Mouse (Mus musculus): ENCODE data around the gene Taok2. TPM values are rescaled to one million over a fixed set of nuclear protein-coding genes. Genes with fewer than 3 reads are reported as not detected.
A peak's percentile ranks its signal among the peaks of the same experiment; 100 is the strongest.

Gene Taok2
- polyA plus RNA-seq, 1 experiment from 2014 or later, result 55.8 TPM

DNA sequence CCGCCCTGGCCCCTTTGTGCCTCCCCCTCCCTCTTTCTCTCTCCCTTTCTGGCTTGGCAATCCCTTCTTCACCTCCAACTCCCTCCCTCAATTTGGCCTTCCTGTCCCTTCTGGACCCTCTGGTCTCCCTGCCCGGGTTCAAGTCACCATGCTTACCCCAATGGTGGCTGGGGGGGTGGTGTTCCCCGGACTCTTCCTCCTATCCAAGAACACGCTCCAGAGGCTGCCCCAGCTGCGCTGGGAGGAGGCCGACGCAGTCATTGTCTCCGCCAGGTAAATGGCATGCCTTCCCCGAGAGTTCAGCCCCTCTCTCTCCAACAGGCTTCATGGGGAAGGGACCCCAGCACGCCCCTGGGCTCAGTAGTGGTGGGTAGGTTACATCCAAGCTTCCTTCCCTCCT lies 60.6 kb downstream of the Taok2 start:
- Histone ChIP-seq H3K27me3 (ENCODE audit: control insufficient read depth, insufficient read depth, low read depth, low read length) (peaks cover 15% of the 10 kb centered on the region), H3K27ac (ENCODE audit: low read length) (no peak overlapping the region), H3K9ac (ENCODE audit: low read length) (no peak overlapping the region)

DNA sequence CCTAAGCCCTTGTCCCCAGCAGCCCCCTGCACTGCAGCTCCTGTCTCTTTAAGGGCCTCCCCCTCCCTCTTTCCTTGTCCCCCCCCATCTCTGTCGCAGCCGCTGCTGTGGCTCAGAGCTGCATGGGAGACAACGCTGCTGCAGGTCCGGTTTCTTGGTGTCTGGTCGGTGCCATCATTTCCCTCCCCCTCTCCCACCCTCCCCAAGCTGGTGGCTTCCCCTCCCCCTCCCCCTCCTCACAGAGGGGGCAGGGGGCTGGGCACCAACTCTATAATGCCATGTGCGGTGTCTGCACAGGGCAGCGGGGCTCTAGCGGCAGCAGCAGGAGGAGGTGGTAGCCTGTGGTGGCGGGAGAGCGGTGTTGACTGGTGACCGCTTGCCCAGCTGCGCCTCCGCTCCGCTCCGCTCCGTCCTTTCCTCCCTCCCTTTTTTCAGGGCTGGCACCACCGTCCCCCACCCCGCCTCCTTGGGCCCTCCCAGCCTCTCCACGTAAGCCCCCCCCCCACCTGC lies 61.2 kb downstream of the Taok2 start:
- H3K4me2 ChIP-seq (ENCODE audit: low read depth, low read length), result peak overlapping the region; percentile 54
- H3K9ac ChIP-seq (ENCODE audit: low read length), result peak overlapping the region; percentile 20; the same call in 1 of the 2 replicates
- 0% methylated on average over 11 of the region's 19 CpGs for WGBS
- no peak for ATAC-seq (ENCODE audit: low read depth)
- H3K4me1 ChIP-seq (replicated peaks; ENCODE audit: control insufficient read depth, insufficient read depth, low read length), result peaks cover 5% of the 10 kb centered on the region; the same call in 1 of the 2 replicates
- H3K4me3 ChIP-seq (ENCODE audit: low read length), result peak overlapping the region; percentile 28
- no peak overlapping the region for H3K27ac ChIP-seq (ENCODE audit: low read length)
- H3K9me3 ChIP-seq (ENCODE audit: control insufficient read depth, low read length), result no peaks in the 10 kb centered on the region
- H3K27me3 ChIP-seq (ENCODE audit: control insufficient read depth, insufficient read depth, low read depth, low read length), result peaks cover 15% of the 10 kb centered on the region
- H3K36me3 ChIP-seq (ENCODE audit: control insufficient read depth, insufficient read depth, low read length), result no peaks in the 10 kb centered on the region

More for the DNA sequence above, 60.6 kb downstream of the Taok2 start:
- 11% methylated on average over 10 of the region's 10 CpGs for WGBS
- Histone ChIP-seq H3K9me3 (ENCODE audit: control insufficient read depth, low read length) (no peaks in the 10 kb centered on the region), H3K36me3 (ENCODE audit: control insufficient read depth, insufficient read depth, low read length) (no peaks in the 10 kb centered on the region), H3K4me1 (replicated peaks; ENCODE audit: control insufficient read depth, insufficient read depth, low read length) (peaks cover 5% of the 10 kb centered on the region; the same call in 1 of the 2 replicates), H3K4me2 (ENCODE audit: low read depth, low read length) (no peak overlapping the region), H3K4me3 (ENCODE audit: low read length) (no peak overlapping the region)
- no peak for ATAC-seq (ENCODE audit: low read depth)

DNA sequence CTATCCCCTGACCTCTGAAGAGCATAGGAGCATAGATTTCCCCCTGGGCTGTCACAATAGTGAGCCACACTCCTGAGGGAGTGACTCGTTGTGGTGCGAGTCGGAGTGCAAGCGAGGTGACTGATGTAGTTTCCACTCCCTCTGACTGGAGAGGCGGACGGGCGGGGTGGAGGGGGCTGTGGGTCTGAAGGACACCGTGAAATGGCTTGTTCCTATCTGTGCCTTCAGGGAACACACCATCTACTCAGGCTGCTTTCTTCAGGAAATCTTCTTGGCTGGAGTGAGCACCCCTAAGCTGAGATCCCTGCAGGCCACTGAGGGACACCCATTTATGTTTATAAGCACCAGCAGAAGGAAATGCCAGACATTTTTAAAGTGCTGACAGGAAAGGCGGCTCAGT lies 61.8 kb downstream of the Taok2 start:
- Histone ChIP-seq H3K27me3 (ENCODE audit: control insufficient read depth, insufficient read depth, low read depth, low read length) (peaks cover 15% of the 10 kb centered on the region), H3K9ac (ENCODE audit: low read length) (no peak overlapping the region), H3K9me3 (ENCODE audit: control insufficient read depth, low read length) (no peaks in the 10 kb centered on the region), H3K27ac (ENCODE audit: low read length) (no peak overlapping the region), H3K36me3 (ENCODE audit: control insufficient read depth, insufficient read depth, low read length) (no peaks in the 10 kb centered on the region), H3K4me1 (replicated peaks; ENCODE audit: control insufficient read depth, insufficient read depth, low read length) (peaks cover 5% of the 10 kb centered on the region; the same call in 1 of the 2 replicates), H3K4me3 (ENCODE audit: low read length) (no peak overlapping the region), H3K4me2 (ENCODE audit: low read depth, low read length) (no peak overlapping the region)
- 16% methylated on average over 9 of the region's 9 CpGs for WGBS
- no peak for ATAC-seq (ENCODE audit: low read depth)

DNA sequence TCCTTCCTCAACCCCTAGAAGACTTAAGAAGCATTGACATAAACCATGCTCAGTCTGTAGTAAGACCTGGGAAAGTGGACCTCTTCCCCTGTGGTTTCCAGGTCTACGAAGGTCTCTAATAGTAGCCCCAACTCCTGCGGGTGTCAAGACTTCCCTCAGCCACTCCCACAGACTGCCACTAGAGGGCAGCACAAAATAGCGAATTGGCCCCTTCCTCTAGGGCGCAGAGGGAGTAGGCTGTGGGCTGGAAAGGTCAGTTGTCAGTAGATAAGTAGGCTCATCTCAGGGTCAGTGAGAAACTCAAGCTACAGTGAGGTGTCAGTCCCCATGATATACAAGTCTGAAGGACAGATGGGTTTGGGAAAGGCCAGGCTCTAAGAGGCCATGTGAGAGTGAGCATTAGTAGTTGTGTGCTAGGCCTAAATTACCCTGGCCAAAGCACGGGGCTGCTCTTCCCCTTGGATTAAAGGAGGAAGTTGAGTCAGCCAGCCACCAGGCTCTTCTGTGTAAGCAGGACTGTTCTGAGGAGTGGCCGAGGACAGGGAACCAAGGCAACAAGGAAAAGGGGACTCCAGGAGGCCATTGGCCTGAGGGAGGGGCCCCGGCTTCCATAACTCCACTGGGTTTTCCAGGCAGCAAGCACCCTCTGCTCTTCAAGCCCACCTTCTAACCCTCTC lies 62.5 kb downstream of the Taok2 start:
- WGBS, result 21% methylated on average over 7 of the region's 7 CpGs
- peak; percentile 55 for ATAC-seq (ENCODE audit: low read depth)
- Histone ChIP-seq H3K36me3 (ENCODE audit: control insufficient read depth, insufficient read depth, low read length) (no peaks in the 10 kb centered on the region), H3K4me2 (ENCODE audit: low read depth, low read length) (no peak overlapping the region), H3K9ac (ENCODE audit: low read length) (no peak overlapping the region), H3K4me1 (replicated peaks; ENCODE audit: control insufficient read depth, insufficient read depth, low read length) (peaks cover 5% of the 10 kb centered on the region; the same call in 1 of the 2 replicates), H3K4me3 (ENCODE audit: low read length) (no peak overlapping the region), H3K27ac (ENCODE audit: low read length) (no peak overlapping the region), H3K9me3 (ENCODE audit: control insufficient read depth, low read length) (no peaks in the 10 kb centered on the region), H3K27me3 (ENCODE audit: control insufficient read depth, insufficient read depth, low read depth, low read length) (peaks cover 15% of the 10 kb centered on the region)

DNA sequence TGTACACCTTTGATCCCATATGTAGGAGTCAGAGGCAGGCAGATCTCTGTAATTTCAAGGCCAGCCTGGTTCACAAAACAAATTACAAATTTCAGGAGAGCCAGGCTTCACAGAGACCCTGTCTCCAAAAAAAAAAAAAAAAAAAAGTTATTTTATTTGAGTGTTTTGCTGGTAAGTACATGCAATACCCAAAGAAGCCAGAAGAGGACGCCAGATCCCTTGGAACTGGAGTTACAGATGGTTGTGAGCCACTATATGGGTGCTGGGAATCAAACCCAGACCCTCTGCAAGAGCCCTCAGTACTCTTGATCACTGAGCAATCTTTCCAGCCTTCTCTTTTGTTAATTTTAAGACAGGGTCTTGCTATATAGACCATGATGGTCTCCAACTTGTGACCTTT lies 65.7 kb downstream of the Taok2 start:
- H3K9ac ChIP-seq (ENCODE audit: low read length), result no peak overlapping the region
- H3K9me3 ChIP-seq (ENCODE audit: control insufficient read depth, low read length), result no peaks in the 10 kb centered on the region
- 29% methylated on average over 1 of the region's 1 CpGs for WGBS
- peaks cover 6% of the 10 kb centered on the region; the same call in 1 of the 2 replicates for H3K4me1 ChIP-seq (replicated peaks; ENCODE audit: control insufficient read depth, insufficient read depth, low read length)
- H3K36me3 ChIP-seq (ENCODE audit: control insufficient read depth, insufficient read depth, low read length), result no peaks in the 10 kb centered on the region
- peaks cover 8% of the 10 kb centered on the region for H3K27me3 ChIP-seq (ENCODE audit: control insufficient read depth, insufficient read depth, low read depth, low read length)
- no peak overlapping the region for H3K27ac ChIP-seq (ENCODE audit: low read length)
- H3K4me2 ChIP-seq (ENCODE audit: low read depth, low read length), result no peak overlapping the region
- no peak overlapping the region for H3K4me3 ChIP-seq (ENCODE audit: low read length)
- no peak for ATAC-seq (ENCODE audit: low read depth)

DNA sequence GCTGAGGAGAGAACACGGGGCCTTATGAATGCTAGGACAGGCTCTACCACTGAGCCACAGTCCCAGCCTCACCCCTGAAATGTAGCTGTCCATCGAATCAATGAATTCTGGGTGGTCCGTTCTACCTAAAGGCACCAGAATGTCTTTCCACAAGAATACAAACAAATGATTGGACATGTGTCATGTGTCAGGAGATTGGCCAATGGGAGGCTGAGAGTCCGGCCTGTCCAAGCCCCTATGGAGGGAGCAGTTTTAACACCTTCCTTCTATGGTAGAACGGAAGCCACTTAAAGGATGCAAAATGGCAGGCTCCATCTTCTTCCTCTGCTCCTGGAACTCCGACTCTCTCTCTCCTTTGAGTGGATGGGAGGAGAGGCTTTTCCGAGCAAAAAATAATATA lies 66.9 kb downstream of the Taok2 start:
- H3K4me3 ChIP-seq (ENCODE audit: low read length), result no peak overlapping the region
- no peaks in the 10 kb centered on the region for H3K9me3 ChIP-seq (ENCODE audit: control insufficient read depth, low read length)
- no peak overlapping the region for H3K9ac ChIP-seq (ENCODE audit: low read length)
- no peak for ATAC-seq (ENCODE audit: low read depth)
- no peak overlapping the region for H3K4me2 ChIP-seq (ENCODE audit: low read depth, low read length)
- H3K4me1 ChIP-seq (replicated peaks; ENCODE audit: control insufficient read depth, insufficient read depth, low read length), result 0 out of 2 replicates have a peak, but pooled peaks cover 2% of the 10 kb centered on the region
- H3K36me3 ChIP-seq (ENCODE audit: control insufficient read depth, insufficient read depth, low read length), result no peaks in the 10 kb centered on the region
- H3K27me3 ChIP-seq (ENCODE audit: control insufficient read depth, insufficient read depth, low read depth, low read length), result no peaks in the 10 kb centered on the region; the same call in 1 of the 2 replicates
- 65% methylated on average over 7 of the region's 7 CpGs for WGBS
- H3K27ac ChIP-seq (ENCODE audit: low read length), result no peak overlapping the region

DNA sequence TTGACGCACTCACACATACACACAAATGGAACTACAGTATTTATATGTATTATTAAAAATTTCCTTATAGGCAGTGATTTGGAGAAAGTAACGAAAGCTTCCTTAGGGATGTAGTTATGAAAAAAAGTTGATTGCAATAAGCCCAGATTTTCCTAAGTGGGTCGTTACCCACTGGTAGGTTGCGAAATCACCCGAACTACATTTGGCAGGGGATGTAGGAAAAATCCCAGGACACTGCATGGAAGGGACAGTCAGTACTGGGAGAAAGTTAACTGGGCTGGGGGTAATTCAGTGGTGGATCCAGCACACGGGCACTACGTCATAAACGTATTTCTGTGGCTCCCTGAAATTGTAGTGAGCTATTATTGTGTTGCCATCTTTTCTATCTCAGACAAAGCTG lies 68.0 kb downstream of the Taok2 start:
- Histone ChIP-seq H3K4me1 (replicated peaks; ENCODE audit: control insufficient read depth, insufficient read depth, low read length) (0 out of 2 replicates have a peak, but pooled peaks cover 2% of the 10 kb centered on the region), H3K27ac (ENCODE audit: low read length) (no peak overlapping the region), H3K9ac (ENCODE audit: low read length) (no peak overlapping the region), H3K9me3 (ENCODE audit: control insufficient read depth, low read length) (no peaks in the 10 kb centered on the region), H3K4me3 (ENCODE audit: low read length) (no peak overlapping the region), H3K36me3 (ENCODE audit: control insufficient read depth, insufficient read depth, low read length) (no peaks in the 10 kb centered on the region), H3K27me3 (ENCODE audit: control insufficient read depth, insufficient read depth, low read depth, low read length) (no peaks in the 10 kb centered on the region), H3K4me2 (ENCODE audit: low read depth, low read length) (no peak overlapping the region)
- 66% methylated on average over 8 of the region's 8 CpGs for WGBS
- ATAC-seq (ENCODE audit: low read depth), result peak; percentile 56; the same call in 1 of the 2 replicates

DNA sequence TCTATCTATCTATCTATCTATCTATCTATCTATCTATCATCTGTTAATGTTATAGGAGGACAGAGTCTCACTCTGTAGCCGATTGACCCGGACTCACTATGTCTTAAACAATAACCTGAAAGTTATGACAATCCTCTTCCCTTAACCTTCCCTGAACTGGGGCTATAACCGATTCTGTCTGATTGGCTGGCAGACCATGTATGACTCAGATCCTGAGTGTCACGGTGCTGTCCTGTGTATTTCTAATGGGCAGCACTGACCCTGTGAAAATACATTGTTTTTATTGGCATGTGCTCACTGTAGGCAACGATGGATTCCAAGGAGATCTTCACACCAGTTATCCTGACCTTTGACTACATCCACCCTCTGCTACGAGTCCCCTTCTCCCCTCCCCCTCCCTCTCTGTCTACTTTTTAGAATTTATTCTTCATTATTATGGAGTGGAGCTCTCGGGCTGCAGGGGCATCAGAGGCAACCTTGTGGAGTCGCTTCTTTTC lies 68.7 kb downstream of the Taok2 start:
- Histone ChIP-seq H3K36me3 (ENCODE audit: control insufficient read depth, insufficient read depth, low read length) (no peaks in the 10 kb centered on the region), H3K9ac (ENCODE audit: low read length) (no peak overlapping the region), H3K9me3 (ENCODE audit: control insufficient read depth, low read length) (no peaks in the 10 kb centered on the region), H3K4me1 (replicated peaks; ENCODE audit: control insufficient read depth, insufficient read depth, low read length) (0 out of 2 replicates have a peak, but pooled peaks cover 2% of the 10 kb centered on the region), H3K27ac (ENCODE audit: low read length) (no peak overlapping the region), H3K27me3 (ENCODE audit: control insufficient read depth, insufficient read depth, low read depth, low read length) (no peaks in the 10 kb centered on the region), H3K4me3 (ENCODE audit: low read length) (no peak overlapping the region), H3K4me2 (ENCODE audit: low read depth, low read length) (no peak overlapping the region)
- 50% methylated on average over 8 of the region's 8 CpGs for WGBS
- no peak for ATAC-seq (ENCODE audit: low read depth)

All from lung, embryonic 16.5 days (tissue).